Mouse (Mus musculus): ENCODE results near the gene Ddb1.

The Ddb1 gene

DNA sequence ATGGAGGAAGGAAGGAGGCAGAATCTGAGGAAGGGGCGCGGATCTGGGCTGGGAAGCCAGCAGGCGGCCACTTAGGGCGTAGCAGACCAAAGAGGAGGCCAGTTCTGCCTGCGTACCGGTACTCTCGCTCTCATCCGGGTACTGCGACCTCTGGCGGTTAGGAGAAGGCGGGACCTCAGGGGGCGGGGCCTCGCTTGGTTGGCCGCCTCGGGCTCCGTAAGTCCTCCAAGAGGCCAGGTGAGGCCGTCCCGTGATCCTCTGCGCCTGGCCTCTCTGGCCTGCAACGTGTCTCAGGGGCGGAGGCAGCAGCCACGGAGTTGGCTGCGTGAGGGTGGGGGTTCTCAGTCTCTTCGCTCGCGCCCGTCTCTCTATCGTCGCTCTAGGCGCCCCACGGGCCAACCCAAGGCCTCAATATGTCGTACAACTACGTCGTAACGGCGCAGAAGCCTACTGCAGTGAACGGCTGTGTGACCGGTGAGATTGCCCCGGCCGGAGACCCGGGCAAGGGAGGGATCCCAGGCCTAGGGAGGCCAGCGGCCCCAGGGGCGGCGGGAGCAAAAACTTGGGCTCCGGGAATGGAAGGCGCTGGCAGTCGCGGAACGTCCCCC lies at the start of gene Ddb1, which contains the start of gene Tkfc:
Ddb1 (plus strand) TSS at position 35 of the 608 bp plus-strand sequence.
Tkfc (minus strand) TSS at position 362 of the 608 bp plus-strand sequence.
- TF ChIP-seq GATA4 (IDR thresholded peaks at IDR 0.05; ENCODE audit: insufficient replicate concordance, low read length) = peak; percentile 61; the same call in 1 of the 2 replicates

DNA sequence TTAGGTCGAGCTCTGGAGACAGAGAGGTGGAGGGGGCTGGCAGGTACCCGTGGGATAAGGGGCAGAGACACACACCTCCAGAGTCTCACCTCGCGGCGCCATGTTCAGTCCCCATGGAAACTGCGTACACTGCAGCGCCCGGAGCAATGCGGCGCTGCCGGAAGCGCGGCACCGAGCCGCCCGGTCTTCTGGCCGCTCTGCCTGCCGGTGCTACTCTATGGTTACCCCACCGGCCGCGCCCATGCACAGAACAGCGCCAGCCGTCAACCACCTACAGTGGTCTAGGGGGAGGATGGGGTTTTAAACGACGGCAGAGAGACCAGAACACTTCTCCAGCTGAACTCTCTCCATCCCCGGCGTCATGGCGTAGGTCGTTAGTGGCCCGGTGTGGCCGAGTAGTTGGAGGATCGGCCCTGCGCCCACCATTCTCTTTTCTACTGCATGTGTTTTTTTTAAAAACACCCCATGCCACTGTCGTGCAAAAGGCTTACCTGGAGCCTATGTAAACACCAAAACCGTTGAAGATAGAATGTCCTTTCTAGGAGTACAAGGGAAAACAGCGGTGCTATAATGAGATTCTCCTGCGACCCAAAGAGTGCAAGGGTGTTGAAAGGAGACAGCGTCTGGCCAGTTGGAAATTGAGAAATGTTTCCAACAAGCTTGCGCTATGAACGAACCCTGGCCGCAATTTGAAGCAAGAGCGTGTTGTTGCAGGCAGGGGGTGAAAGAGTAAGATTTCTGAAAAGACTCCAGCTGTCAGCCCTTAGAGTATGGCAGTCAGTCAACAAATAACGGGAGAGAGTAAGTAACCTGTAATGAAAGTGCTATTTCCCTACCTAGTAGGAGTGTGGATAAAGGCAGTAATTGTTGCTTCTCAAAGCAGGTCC lies 49.3 kb upstream of the Ddb1 start, which contains the start of gene Tmem216:
Tmem216 (minus strand) TSS at position 615 of the 887 bp plus-strand sequence.
- no peak; the same call in 1 of the 2 replicates for TF ChIP-seq GATA4 (IDR thresholded peaks at IDR 0.05; ENCODE audit: insufficient replicate concordance, low read length)

DNA sequence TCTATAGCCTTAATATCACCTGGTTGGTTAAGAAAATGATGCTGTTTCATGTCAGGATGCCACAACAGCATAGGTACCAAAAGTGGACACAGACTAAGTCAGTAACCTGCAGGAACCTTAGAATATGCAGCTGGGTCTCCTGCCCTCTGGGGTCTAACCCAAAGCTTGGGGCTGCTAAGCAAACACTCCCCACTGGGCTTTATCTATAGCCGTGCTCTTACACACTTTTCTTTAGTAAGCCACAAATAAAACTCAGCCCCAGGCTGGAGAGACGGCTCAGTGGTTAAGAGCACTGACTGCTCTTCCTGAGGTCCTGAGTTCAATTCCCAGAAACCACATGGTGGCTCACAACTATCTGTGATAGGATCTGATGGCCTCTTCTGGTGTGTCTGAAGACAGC lies 48.1 kb upstream of the Ddb1 start:
- TF ChIP-seq GATA4 (IDR thresholded peaks at IDR 0.05; ENCODE audit: insufficient replicate concordance, low read length) = no peak

DNA sequence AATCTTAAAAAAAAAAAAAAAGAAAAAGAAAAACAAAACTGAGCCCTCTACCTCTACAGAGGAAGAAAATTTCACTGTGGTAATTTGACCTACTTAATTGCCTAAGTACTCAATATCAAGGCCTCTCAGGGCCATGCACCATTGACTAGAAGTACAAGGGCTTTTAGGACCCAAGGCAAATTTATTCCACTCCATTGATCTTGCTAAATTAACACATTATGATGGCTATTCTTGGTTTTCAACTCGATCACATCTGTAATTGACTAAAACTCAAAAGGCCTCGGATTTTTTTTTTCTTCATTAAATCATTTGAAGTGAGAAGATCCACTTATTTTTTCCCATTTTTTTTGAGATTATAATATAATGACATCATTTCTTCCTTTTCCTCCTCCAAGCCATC lies 47.7 kb upstream of the Ddb1 start:
- TF ChIP-seq GATA4 (IDR thresholded peaks at IDR 0.05; ENCODE audit: insufficient replicate concordance, low read length) = no peak

DNA sequence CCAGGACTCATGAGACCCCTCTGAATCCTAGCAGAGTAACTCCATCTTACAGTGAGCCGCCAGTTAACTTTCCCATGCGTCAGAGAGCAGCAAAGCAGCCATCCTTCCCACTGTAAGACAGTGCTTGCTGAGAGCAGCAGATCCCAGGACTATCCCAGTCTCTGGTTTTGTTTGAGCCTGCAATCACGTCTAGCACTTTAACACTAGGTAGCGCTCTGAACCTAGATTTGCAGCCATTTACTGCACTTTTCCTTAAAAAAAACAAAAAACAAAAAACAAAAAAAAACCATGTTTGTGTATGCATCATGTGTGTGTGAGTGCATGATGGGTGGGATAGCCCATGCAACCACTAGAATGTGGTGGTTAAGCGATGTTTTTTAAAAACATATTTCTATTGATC lies 45.0 kb upstream of the Ddb1 start:
- TF ChIP-seq GATA4 (IDR thresholded peaks at IDR 0.05; ENCODE audit: insufficient replicate concordance, low read length) = no peak

DNA sequence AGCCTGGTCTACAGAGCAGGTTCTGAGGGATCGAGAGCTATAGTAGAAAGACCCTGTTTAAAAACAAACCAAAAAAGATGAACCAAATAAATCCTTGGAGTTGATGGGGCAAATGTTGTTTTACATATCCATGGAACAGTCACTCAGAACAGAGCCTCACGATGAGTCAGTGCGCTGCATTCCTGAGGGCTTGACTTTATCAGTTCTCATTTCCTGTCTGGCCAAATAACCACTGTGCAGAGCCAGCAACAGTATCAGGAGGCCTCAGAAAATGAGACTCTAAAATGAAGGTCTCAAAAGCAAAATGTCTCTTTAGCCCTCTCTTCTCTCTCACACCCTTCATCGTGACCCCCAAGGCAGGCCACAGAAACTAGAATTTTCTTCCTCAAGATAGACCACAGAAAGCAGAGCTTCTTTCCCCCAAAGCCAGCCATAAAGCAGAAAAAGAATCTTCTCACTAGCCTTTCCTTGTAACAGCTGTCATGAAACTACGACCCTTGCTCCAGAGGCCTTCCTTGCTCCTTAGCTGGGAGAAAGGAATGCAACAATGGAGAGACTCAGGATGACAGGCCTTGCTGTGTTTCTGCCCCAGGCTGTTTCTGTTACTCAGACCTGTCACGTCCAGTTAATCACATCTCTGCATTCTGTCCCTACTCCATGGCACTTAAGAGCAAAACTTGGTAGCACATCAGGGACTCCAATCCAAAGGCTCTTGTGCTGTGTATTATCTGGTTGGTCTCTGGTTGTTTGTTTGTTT lies 43.4 kb upstream of the Ddb1 start:
- peak; percentile 72; the same call in 1 of the 2 replicates for TF ChIP-seq GATA4 (IDR thresholded peaks at IDR 0.05; ENCODE audit: insufficient replicate concordance, low read length)

DNA sequence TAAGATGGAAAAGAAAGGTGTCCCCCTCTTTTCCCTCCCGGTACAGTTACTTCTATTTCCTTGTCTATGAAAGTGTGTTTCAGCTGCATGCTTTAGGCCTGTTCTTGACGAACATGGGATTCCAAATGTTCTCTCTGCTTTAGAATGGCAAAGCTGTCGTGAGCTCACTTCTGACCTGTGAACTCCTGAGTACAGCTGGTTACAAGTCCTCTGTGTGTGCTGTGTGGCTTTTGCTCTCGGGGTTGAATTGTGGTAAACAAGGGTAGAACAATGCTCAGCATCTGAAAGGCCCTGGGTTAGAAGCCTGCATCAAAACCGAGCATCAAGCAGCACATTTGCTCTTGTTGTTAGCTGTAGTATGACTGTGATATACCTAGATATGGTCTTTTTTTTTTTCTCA lies 42.8 kb upstream of the Ddb1 start:
- TF ChIP-seq GATA4 (IDR thresholded peaks at IDR 0.05; ENCODE audit: insufficient replicate concordance, low read length) = no peak

DNA sequence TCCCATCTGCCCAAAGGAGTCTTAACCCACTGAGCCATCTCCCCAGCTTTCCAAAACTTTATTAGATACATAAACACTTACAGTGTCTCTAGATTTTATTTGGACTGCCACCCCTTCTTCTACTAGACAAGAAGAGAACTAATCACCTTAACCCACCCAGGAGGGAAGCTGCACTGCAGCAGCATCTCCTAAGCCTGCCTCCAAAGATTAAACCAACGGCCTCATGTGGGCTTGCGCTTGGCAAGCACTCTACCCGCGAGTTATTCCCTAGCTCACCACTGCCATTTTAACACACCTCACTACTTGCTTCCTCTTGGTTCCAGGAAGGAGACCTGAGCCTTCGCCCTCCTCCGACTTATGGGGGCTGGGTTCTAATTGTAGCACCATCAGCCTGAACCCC lies 40.8 kb upstream of the Ddb1 start:
- no peak for TF ChIP-seq GATA4 (IDR thresholded peaks at IDR 0.05; ENCODE audit: insufficient replicate concordance, low read length)

DNA sequence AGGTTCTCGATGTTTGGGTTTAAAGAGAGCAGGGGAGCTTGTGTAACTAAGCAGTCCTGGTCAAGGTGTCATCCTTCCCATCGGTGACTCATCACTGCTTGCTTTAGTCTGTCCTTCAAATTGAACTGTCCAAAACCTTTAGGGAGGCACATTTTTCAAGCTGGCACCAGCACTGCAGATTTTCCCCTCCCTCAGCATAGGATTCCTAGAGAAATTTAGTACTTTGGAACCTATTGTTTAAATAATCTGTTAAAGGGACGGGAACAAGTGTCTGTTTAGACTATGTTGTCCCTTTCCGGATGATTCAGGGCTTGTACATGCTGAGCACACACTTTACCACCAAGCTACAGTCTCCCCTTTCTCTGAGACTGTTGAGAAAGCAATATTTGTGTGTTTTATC lies 39.9 kb upstream of the Ddb1 start:
- TF ChIP-seq GATA4 (IDR thresholded peaks at IDR 0.05; ENCODE audit: insufficient replicate concordance, low read length) = no peak; the same call in 1 of the 2 replicates

DNA sequence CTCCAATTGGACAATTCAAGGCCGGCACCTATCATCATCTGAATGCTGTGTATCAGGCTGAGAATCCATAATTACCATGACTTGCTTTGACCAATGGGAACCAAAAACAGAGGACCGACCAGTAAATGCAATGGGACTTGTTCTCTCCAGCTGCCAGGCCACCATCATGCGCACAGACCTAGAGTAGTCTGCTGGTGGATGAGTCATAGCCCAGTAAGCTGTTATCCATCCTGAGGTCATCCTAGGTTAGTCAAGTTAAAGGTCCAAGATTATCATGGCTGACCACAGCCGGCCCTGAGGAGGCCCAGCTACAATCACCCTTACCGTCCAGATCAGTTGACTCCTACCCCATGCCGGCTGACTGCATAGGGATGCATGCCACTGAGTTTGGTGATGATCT lies 35.5 kb upstream of the Ddb1 start:
- no peak for TF ChIP-seq GATA4 (IDR thresholded peaks at IDR 0.05; ENCODE audit: insufficient replicate concordance, low read length)

DNA sequence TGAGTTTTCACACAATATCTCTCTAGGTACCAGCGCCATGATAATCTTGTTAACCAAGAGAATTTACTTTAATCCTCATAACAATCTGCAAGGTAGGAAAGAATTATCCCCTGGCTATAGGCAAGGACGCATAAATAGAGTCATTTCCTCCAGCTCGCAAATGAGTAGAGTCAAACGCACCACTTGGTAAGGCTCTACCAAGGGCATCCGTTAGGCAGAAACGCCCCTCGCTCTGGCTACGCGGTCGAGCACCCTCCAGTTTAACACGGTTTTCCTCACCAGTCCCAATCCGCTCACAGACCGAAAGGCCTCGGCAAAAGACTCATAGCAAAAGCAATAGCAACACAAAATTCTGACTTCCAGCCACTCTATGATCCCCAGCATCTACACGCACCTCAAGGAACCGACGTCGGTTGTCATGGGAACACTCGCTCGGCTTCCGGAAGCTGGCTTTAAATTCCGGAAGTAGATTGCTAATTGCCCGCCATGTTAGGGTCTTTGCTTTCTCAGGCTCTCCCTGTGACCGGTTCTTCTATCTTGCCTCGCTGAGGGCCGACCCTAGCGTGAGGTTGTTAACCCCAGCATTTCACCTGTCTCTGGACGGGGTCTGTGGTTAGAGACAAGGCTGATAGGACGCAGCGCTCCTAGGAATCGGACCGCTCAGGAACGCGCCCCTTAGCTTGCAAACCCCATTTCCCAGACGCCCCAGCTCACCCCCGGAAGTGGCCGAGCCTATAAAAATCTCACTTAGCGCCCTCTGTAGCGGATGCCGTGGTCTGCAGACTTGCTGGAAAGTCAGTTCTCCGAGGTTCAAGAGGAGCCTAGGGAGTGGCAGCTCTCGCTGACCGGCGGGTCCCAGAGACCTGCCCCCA lies 28.2 kb upstream of the Ddb1 start, which contains the start of the genes Cyb561a3 and Tmem138:
Cyb561a3 (plus strand) TSS at position 483 of the 872 bp plus-strand sequence.
Tmem138 (minus strand) TSS at position 673 of the 872 bp plus-strand sequence.
- TF ChIP-seq GATA4 (IDR thresholded peaks at IDR 0.05; ENCODE audit: insufficient replicate concordance, low read length) = peak; percentile 72

DNA sequence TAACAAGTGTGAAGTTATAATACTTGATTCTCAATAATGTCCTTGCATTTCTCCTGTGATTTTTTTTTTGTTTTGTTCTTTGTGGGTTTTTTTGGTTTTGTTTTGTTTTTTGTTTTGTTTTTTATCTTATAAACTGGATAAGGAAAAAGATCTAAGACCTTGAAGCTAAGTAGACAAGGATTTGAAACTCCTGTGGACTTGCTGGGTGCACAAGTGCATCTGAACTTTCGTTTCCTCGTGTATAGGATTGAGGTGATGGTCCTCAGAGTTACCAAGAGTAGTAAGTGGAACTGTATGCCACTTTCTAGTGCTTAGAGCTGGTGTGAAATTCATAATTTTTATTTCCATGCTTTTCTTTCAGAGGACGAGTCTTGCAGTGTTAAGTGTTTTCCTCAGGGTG lies 25.0 kb upstream of the Ddb1 start:
- no peak for TF ChIP-seq GATA4 (IDR thresholded peaks at IDR 0.05; ENCODE audit: insufficient replicate concordance, low read length)

DNA sequence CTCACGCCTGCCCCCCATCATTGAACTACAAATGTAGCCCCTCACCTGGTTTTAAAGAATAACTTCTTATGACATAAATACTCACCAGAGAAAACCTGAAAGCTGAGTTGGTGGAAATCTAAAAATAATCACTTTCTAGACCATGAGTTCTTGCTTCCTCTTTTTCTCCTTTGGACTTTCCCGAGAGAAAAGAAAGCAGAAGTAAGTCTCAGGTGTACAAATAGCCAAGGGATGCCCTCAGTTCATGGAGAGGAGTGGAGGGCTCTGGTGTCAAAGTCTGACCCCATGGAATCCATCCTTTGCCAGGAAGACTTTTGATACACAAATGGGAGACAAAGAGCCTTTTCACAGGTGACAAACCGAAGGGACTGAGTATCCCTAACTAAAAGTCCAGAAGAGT lies 24.4 kb upstream of the Ddb1 start:
- no peak for TF ChIP-seq GATA4 (IDR thresholded peaks at IDR 0.05; ENCODE audit: insufficient replicate concordance, low read length)

DNA sequence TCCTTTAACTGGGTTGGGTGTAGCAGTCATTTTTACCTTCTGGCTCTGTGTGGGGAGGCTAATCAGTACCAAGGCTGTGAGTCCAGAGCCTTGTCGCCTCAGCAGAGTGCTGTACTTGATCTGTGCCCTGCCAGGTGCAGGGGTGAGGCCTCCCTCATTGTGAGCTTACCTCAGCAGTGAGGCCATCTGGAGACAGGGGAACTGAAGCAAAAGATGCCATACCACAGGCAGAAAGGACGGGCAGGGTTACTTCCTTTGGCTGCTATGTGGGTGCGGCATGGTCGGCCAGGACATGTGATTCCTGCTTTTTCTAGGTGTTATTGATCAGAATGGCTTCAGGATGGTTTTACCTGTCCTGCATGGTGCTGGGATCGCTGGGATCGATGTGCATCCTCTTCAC lies 23.1 kb upstream of the Ddb1 start:
- TF ChIP-seq GATA4 (IDR thresholded peaks at IDR 0.05; ENCODE audit: insufficient replicate concordance, low read length) = no peak
